Mouse (Mus musculus) liver, adult (tissue): ENCODE data around the gene Gfy.

Source experiments
- GATA4 ChIP-seq: IDR thresholded peaks from 2 replicates; pipeline ENCODE4 v1.6.1; 2014; ENCODE audit warnings: mild to moderate bottlenecking, low read length; ENCODE audit not compliant: insufficient replicate concordance

Gfy gene

GRCm38 (mm10) chr7:45128624-45129246 lies 50.6 kb downstream of the Gfy start, which contains the start of gene Rpl13a:
Rpl13a (minus strand) TSS chr7:45128761.
- no peak; the same call in 1 of the 2 replicates for TF ChIP-seq GATA4

GRCm38 (mm10) chr7:45127700-45128224 lies 51.6 kb downstream of the Gfy start:
- TF ChIP-seq GATA4: no peak

- TF ChIP-seq GATA4: no peak
Observed at GRCm38 (mm10) chr7:45126844-45127699, 52.3 kb downstream of the Gfy start.
